Mouse (Mus musculus): ENCODE measurements at regions not wholly inside any gene's neighbourhood (a gene's known extent, or its start where the extent isn't known, plus 50 kb on each side); places are given as distances from the start of the nearest gene placed in this dataset.

DNA sequence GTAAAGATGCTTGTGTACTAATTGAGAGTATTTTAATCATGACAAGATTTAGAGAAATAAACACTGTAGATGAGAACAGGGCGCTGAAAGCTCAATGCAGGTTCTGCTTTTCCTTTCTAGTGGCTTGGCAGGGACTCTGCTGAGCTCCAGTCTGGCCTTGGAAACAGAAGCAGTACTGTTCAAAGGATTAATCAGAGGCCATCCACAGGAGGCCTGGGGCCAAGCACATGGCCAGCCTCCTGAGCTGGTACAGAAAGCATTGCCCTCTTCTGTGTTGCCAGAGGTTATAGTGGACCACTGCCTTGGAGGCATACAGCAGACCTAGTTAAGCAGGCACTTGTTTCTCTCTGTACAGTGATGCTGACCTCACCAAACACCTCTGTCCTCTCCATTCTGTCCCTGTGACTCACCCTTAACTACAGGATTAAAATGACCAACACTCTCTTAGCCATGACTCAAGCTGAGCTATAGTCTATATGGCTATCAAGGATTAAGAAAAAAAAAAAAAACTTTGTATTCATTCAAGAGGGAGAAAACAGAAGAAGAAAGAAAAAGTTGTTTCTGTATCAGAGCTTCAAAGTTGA lies 302.5 kb downstream of the Cenpw start:
- no peak for TF ChIP-seq CTCF (IDR thresholded peaks at IDR 0.05; ENCODE audit: extremely low read depth, insufficient read depth, low read length)
- no peak for TF ChIP-seq POLR2A (IDR thresholded peaks at IDR 0.05; ENCODE audit: extremely low read depth, insufficient read depth, low read length)
